Mouse (Mus musculus): Measurements from ENCODE around the gene Tmem216. TPM values are rescaled to one million over a fixed set of nuclear protein-coding genes. Genes with fewer than 3 reads are reported as not detected.

Gene Tmem216
- polyA plus RNA-seq, 1 experiment from 2014 or later = 9.9 TPM

- Histone ChIP-seq H3K9ac (ENCODE audit: low read depth, low read length) (no peak overlapping the region), H3K9me3 (replicated peaks; ENCODE audit: control insufficient read depth, low read length) (no peaks in the 10 kb centered on the region), H3K27ac (ENCODE audit: low read length) (no peak overlapping the region), H3K27me3 (ENCODE audit: control insufficient read depth, insufficient read depth, low read depth, low read length) (no peaks in the 10 kb centered on the region), H3K4me1 (ENCODE audit: control insufficient read depth, low read depth, low read length) (peaks cover 17% of the 10 kb centered on the region), H3K36me3 (ENCODE audit: control insufficient read depth, insufficient read depth) (0 out of 2 replicates have a peak, but pooled peaks cover under 1% of the 10 kb centered on the region), H3K4me3 (ENCODE audit: low read depth, low read length) (no peak overlapping the region), H3K4me2 (ENCODE audit: low read depth, low read length) (no peak overlapping the region)
- 54% methylated on average over 3 of the region's 3 CpGs for WGBS (ENCODE audit: insufficient replicate concordance)
- ATAC-seq (ENCODE audit: low read depth) = no peak
Observed at GRCm38 (mm10) chr19:10580102-10580501, 24.1 kb upstream of the Tmem216 start.

- H3K27ac ChIP-seq (ENCODE audit: low read length) = peak within 1 kb of the TSS; percentile 90
- under 1% methylated on average over 44 of the region's 44 CpGs for WGBS (ENCODE audit: insufficient replicate concordance)
- H3K4me2 ChIP-seq (ENCODE audit: low read depth, low read length) = peak within 1 kb of the TSS; percentile 76
- 0 out of 2 replicates have a peak, but pooled peaks cover 5% of the 10 kb centered on the region for H3K36me3 ChIP-seq (ENCODE audit: control insufficient read depth, insufficient read depth)
- peak within 1 kb of the TSS; percentile 82 for H3K4me3 ChIP-seq (ENCODE audit: low read depth, low read length)
- peaks cover 17% of the 10 kb centered on the region for H3K4me1 ChIP-seq (ENCODE audit: control insufficient read depth, low read depth, low read length)
- H3K9ac ChIP-seq (ENCODE audit: low read depth, low read length) = peak within 1 kb of the TSS; percentile 88
- ATAC-seq (ENCODE audit: low read depth) = peak; percentile 92
- no peaks in the 10 kb centered on the region for H3K27me3 ChIP-seq (ENCODE audit: control insufficient read depth, insufficient read depth, low read depth, low read length)
- no peaks in the 10 kb centered on the region for H3K9me3 ChIP-seq (replicated peaks; ENCODE audit: control insufficient read depth, low read length)
Observed at GRCm38 (mm10) chr19:10576690-10577561, 20.9 kb upstream of the Tmem216 start, which contains the start of the genes Cyb561a3 and Tmem138. Gene Cyb561a3, plus strand, starts transcription at chr19:10577172. Gene Tmem138, minus strand, starts transcription at chr19:10577362.

- no peaks in the 10 kb centered on the region for H3K9me3 ChIP-seq (replicated peaks; ENCODE audit: control insufficient read depth, low read length)
- no peak overlapping the region for H3K9ac ChIP-seq (ENCODE audit: low read depth, low read length)
- H3K36me3 ChIP-seq (ENCODE audit: control insufficient read depth, insufficient read depth) = peaks cover 3% of the 10 kb centered on the region; the same call in 1 of the 2 replicates
- no peak overlapping the region for H3K27ac ChIP-seq (ENCODE audit: low read length)
- ATAC-seq (ENCODE audit: low read depth) = no peak
- WGBS (ENCODE audit: insufficient replicate concordance) = 86% methylated on average over 6 of the region's 6 CpGs
- no peak overlapping the region for H3K4me2 ChIP-seq (ENCODE audit: low read depth, low read length)
- no peak overlapping the region for H3K4me3 ChIP-seq (ENCODE audit: low read depth, low read length)
- no peaks in the 10 kb centered on the region for H3K27me3 ChIP-seq (ENCODE audit: control insufficient read depth, insufficient read depth, low read depth, low read length)
- no peaks in the 10 kb centered on the region for H3K4me1 ChIP-seq (ENCODE audit: control insufficient read depth, low read depth, low read length)
Observed at GRCm38 (mm10) chr19:10569627-10570026, 13.6 kb upstream of the Tmem216 start.

GRCm38 (mm10) chr19:10565217-10565616, 9.2 kb upstream of the Tmem216 start:
- WGBS (ENCODE audit: insufficient replicate concordance) = 52% methylated on average over 4 of the region's 4 CpGs
- Histone ChIP-seq H3K27ac (ENCODE audit: low read length) (peak overlapping the region; percentile 23; the same call in 1 of the 2 replicates), H3K4me2 (ENCODE audit: low read depth, low read length) (no peak overlapping the region), H3K27me3 (ENCODE audit: control insufficient read depth, insufficient read depth, low read depth, low read length) (no peaks in the 10 kb centered on the region), H3K4me3 (ENCODE audit: low read depth, low read length) (no peak overlapping the region), H3K4me1 (ENCODE audit: control insufficient read depth, low read depth, low read length) (no peaks in the 10 kb centered on the region), H3K36me3 (ENCODE audit: control insufficient read depth, insufficient read depth) (no peaks in the 10 kb centered on the region), H3K9ac (ENCODE audit: low read depth, low read length) (no peak overlapping the region), H3K9me3 (replicated peaks; ENCODE audit: control insufficient read depth, low read length) (no peaks in the 10 kb centered on the region)
- ATAC-seq (ENCODE audit: low read depth) = no peak

- WGBS (ENCODE audit: insufficient replicate concordance) = 55% methylated on average over 6 of the region's 6 CpGs
- no peak overlapping the region for H3K4me3 ChIP-seq (ENCODE audit: low read depth, low read length)
- H3K4me2 ChIP-seq (ENCODE audit: low read depth, low read length) = no peak overlapping the region
Observed at GRCm38 (mm10) chr19:10564278-10564677, 8.2 kb upstream of the Tmem216 start.

GRCm38 (mm10) chr19:10562351-10562750, 6.3 kb upstream of the Tmem216 start:
- no peak overlapping the region for H3K4me2 ChIP-seq (ENCODE audit: low read depth, low read length)
- peak overlapping the region; percentile 7; the same call in 1 of the 2 replicates for H3K27ac ChIP-seq (ENCODE audit: low read length)
- H3K9me3 ChIP-seq (replicated peaks; ENCODE audit: control insufficient read depth, low read length) = no peaks in the 10 kb centered on the region
- H3K4me3 ChIP-seq (ENCODE audit: low read depth, low read length) = no peak overlapping the region
- H3K4me1 ChIP-seq (ENCODE audit: control insufficient read depth, low read depth, low read length) = no peaks in the 10 kb centered on the region
- no peaks in the 10 kb centered on the region for H3K27me3 ChIP-seq (ENCODE audit: control insufficient read depth, insufficient read depth, low read depth, low read length)
- no peak for ATAC-seq (ENCODE audit: low read depth)
- 52% methylated on average over 5 of the region's 5 CpGs for WGBS (ENCODE audit: insufficient replicate concordance)
- H3K36me3 ChIP-seq (ENCODE audit: control insufficient read depth, insufficient read depth) = no peaks in the 10 kb centered on the region
- no peak overlapping the region for H3K9ac ChIP-seq (ENCODE audit: low read depth, low read length)

More at GRCm38 (mm10) chr19:10564278-10564677, 8.2 kb upstream of the Tmem216 start:
- H3K36me3 ChIP-seq (ENCODE audit: control insufficient read depth, insufficient read depth) = no peaks in the 10 kb centered on the region
- no peaks in the 10 kb centered on the region for H3K27me3 ChIP-seq (ENCODE audit: control insufficient read depth, insufficient read depth, low read depth, low read length)
- ATAC-seq (ENCODE audit: low read depth) = no peak
- H3K9me3 ChIP-seq (replicated peaks; ENCODE audit: control insufficient read depth, low read length) = no peaks in the 10 kb centered on the region
- H3K4me1 ChIP-seq (ENCODE audit: control insufficient read depth, low read depth, low read length) = no peaks in the 10 kb centered on the region
- no peak overlapping the region for H3K27ac ChIP-seq (ENCODE audit: low read length)
- H3K9ac ChIP-seq (ENCODE audit: low read depth, low read length) = no peak overlapping the region

GRCm38 (mm10) chr19:10561558-10562314, 5.7 kb upstream of the Tmem216 start:
- Histone ChIP-seq H3K4me2 (ENCODE audit: low read depth, low read length) (no peak overlapping the region), H3K9ac (ENCODE audit: low read depth, low read length) (no peak overlapping the region), H3K9me3 (replicated peaks; ENCODE audit: control insufficient read depth, low read length) (no peaks in the 10 kb centered on the region), H3K27me3 (ENCODE audit: control insufficient read depth, insufficient read depth, low read depth, low read length) (no peaks in the 10 kb centered on the region), H3K27ac (ENCODE audit: low read length) (no peak overlapping the region), H3K4me3 (ENCODE audit: low read depth, low read length) (no peak overlapping the region), H3K36me3 (ENCODE audit: control insufficient read depth, insufficient read depth) (no peaks in the 10 kb centered on the region), H3K4me1 (ENCODE audit: control insufficient read depth, low read depth, low read length) (no peaks in the 10 kb centered on the region; the same call in 1 of the 2 replicates)
- ATAC-seq (ENCODE audit: low read depth) = no peak
- 36% methylated on average over 6 of the region's 6 CpGs for WGBS (ENCODE audit: insufficient replicate concordance)

- H3K27me3 ChIP-seq (ENCODE audit: control insufficient read depth, insufficient read depth, low read depth, low read length) = no peaks in the 10 kb centered on the region
- no peak overlapping the region for H3K9ac ChIP-seq (ENCODE audit: low read depth, low read length)
- no peak overlapping the region for H3K4me2 ChIP-seq (ENCODE audit: low read depth, low read length)
- no peak overlapping the region for H3K27ac ChIP-seq (ENCODE audit: low read length)
- no peaks in the 10 kb centered on the region for H3K36me3 ChIP-seq (ENCODE audit: control insufficient read depth, insufficient read depth)
- ATAC-seq (ENCODE audit: low read depth) = no peak
- 40% methylated on average over 5 of the region's 5 CpGs for WGBS (ENCODE audit: insufficient replicate concordance)
- H3K9me3 ChIP-seq (replicated peaks; ENCODE audit: control insufficient read depth, low read length) = no peaks in the 10 kb centered on the region
- no peak overlapping the region for H3K4me3 ChIP-seq (ENCODE audit: low read depth, low read length)
- peaks cover 9% of the 10 kb centered on the region for H3K4me1 ChIP-seq (ENCODE audit: control insufficient read depth, low read depth, low read length)
Observed at GRCm38 (mm10) chr19:10560108-10560507, 4.1 kb upstream of the Tmem216 start.
